Mouse (Mus musculus): ENCODE measurements at regions not wholly inside any gene's neighbourhood (a gene's known extent, or its start where the extent isn't known, plus 50 kb on each side); places are given as distances from the start of the nearest gene placed in this dataset.

DNA sequence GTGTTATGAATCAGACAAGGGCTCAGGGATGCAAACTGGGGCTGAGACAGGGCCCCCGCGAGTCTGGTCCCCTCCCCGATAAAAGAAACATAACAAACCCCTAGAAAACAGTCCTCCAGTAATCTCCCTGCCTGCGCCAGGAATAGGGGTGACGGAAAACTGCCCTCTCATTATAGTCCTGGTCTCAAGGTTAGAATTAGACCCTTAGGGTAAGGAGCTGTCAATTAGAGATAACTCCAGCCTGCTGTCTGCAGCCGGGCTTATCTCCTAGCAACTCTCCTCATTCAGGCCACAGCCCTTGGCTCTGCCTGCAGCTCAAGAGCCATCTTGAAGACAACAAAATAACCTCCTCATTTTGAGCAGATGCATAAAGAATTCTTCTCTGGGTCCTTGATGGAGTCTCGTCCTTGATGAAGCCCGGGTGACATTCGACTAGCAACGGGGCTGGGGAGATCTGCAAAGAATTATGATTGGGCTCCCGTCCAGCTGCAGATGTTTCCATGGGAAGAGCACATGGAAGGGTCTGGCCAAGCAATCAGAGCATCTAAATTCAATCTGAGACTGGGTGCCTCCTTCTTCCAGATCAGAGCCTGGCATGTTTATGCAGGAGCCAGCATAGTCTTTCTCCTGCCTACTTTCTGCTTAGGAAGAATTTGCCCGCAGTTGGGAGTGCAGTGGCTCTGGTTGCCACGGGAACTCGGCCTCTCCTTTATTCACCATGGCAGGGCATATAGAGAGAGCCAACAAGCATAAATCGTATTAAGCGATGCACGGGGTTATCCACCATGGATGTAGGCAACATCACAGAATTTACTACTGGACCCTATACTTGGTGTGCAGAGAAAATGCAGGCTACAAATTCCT lies 281.2 kb downstream of the Sox11 start:
- peak; percentile 8 for DNase-seq (ENCODE audit: low spot score)

- peak; percentile 23 for DNase-seq (ENCODE audit: low spot score)
These were observed 282.5 kb downstream of the Sox11 start for GRCm38 (mm10) chr12:27059885-27060284.

DNA sequence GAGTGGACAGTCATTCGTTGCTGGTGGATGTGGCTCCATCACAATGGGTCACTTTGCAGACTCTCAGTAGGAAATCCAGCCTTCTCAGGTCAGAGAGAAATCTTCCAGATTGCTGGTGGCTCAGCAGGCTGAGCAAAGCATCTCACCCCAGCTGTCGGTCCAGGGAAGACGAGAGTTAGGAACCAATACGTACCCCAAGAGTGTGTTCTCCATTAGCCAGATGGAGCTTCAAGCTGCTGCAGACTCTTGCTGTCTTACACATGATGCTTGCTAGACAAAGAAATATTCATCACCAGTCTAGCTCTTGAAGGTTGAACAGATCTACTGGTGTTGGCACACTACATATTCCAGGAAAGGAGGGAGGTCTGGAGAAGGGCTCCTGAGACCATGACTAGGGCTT lies 288.0 kb downstream of the Sox11 start:
- no peak for DNase-seq (ENCODE audit: low spot score)

DNA sequence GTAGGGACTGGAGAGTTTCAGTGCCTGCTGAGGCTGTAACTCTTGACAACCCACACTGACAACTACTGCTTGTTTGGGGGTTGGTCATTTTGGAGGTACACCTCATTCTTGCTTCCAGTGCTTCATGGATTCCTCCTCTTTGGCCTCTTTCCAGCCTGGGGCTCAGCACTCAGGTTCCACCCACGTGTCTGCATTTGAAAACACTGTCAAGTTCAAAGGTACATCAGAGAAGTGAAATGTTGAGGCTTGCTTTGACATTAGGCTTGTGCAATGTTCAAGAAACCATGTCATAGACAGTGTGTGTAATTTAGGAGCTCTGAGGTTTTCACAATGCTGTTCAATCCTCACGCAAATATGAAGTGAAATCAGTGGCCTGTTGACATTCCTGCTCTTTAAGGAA lies 304.5 kb downstream of the Sox11 start:
- no peak for DNase-seq (ENCODE audit: low spot score)

GRCm38 (mm10) chr12:27019751-27020150 lies 322.6 kb downstream of the Sox11 start:
- no peak for DNase-seq (ENCODE audit: low spot score)

GRCm38 (mm10) chr12:27018366-27018765 lies 324.0 kb downstream of the Sox11 start:
- DNase-seq (ENCODE audit: low spot score), result no peak

DNA sequence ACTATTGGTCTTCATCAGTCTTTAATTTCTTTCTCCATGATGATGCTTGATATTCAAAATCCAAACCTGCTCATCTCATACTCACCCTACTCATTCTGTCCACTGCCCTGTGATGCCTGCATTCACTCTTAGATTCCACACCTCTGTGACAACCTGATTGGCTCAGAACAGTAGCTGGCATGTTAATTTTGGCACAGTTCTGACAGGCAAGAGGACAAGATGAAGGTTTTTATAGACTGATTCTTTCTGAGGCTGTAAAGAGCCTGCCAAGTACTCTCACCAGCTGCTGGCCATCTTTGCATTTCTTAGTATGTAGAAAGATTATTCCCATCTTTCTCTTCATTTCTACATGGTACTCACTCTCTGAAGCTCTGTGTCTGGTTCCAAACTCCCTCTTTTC lies 343.1 kb downstream of the Sox11 start:
- no peak for DNase-seq (ENCODE audit: low spot score)

- DNase-seq (ENCODE audit: low spot score), result no peak
These were observed 365.9 kb downstream of the Sox11 start for GRCm38 (mm10) chr12:26976284-26977065.

DNA sequence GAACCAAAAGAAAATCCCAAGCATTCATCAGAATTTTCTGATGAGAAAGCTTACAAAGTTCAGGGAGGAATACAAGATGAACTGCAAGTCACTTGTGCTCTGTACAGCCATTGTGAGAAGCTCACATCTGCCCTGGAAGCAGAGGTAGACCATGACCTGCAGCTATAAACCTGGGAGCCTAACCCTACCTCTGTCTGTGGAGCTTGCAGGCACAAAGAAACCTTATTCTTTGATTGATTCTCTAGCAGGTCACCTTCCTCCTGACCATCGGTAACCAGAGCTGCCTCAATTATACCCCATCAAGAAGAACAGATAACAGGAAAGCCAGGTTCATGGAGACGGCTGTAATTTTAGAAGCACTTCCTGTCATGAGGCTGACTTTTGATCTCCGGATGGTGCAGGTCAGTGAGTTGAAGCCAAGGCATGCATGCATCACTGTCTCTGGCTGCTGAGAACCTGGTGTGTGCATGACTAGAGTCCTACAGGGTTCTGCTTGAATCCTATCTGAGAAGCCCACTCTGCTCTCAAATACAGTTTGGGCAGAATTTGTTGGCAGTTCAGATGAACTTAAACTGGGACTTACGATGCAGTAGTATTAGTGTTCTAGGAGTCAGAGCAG lies 369.8 kb downstream of the Sox11 start:
- DNase-seq (ENCODE audit: low spot score), result no peak

GRCm38 (mm10) chr12:26967018-26967737 lies 375.2 kb downstream of the Sox11 start:
- DNase-seq (ENCODE audit: low spot score), result no peak

DNA sequence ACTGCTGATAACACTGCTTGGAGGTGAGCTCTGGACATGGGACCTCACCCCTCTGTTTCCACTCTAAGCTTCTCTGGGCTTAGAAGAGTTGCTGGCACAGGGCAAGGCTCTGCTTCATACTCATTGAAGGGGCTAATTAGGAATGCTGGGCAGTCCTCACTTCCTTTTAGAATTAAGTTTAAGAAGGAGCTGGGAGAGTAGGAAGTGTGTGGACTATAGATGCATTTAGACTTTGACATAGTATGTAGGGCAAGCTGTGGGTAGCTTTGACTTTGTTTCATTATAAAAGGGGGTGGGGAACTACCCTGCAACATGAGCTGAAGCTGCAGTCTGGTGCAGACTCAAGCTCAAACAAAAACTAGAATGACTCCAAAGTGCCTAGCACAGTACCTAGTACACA lies 378.5 kb downstream of the Sox11 start:
- no peak for DNase-seq (ENCODE audit: low spot score)

DNA sequence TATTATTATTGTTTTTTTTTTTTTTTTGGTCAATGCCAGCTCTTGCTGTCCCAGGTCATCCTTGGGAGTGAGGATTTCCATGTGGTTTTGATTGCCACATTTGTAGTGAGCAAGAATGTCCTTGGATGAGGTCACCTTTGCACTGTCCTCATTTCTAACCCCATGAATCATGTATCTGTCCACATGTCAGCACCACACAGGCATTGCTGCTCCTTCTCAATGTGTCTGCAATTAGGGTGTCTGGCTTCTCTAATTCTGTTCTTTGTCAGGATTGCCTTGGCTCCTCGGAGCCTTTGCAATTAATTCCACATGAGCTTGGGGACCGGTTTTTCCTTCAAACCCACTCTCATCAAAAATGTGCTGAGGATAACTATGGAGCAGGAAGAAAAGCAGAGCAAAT lies 402.5 kb downstream of the Sox11 start:
- DNase-seq (ENCODE audit: low spot score), result no peak

- no peak for DNase-seq (ENCODE audit: low spot score)
These were observed 404.5 kb downstream of the Sox11 start for GRCm38 (mm10) chr12:26937836-26938235.

GRCm38 (mm10) chr12:26936696-26937458 lies 405.5 kb downstream of the Sox11 start:
- DNase-seq (ENCODE audit: low spot score), result no peak

DNA sequence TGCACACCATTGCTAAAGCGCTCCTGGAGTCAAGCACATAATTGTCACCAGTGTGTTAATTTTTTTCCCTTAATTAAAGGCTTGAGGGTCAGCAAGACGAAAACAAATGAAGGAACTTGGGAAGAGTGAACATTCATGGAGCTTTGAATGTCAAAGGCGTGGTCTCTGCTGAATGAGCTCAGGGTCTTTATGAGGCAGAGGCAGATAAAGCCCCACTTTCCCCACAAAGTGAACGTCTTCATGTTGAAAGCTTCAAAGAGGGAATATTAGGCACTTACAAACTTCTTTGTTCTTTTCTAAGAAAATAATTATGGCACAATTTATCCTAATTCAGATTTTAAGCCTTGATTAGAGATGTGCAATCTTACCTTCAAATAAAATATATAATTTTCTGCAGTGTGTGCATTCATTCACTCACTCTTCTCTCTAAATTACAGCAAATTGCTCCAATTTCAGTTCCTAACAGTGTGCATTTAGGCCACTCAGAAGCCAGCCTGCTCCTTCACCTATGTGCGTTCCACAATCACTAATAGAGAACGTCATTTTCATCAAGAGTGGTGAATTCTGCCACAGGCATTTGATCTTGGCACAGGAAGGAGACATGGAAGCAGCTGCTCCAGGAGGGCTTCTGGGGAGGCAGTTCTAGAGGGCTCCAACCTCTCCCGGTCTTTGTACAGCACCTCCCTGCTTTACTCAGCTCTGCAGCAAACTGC lies 412.1 kb downstream of the Sox11 start:
- DNase-seq (ENCODE audit: low spot score), result no peak

- no peak for DNase-seq (ENCODE audit: low spot score)
These were observed 436.2 kb downstream of the Sox11 start for GRCm38 (mm10) chr12:26906126-26906525.

DNA sequence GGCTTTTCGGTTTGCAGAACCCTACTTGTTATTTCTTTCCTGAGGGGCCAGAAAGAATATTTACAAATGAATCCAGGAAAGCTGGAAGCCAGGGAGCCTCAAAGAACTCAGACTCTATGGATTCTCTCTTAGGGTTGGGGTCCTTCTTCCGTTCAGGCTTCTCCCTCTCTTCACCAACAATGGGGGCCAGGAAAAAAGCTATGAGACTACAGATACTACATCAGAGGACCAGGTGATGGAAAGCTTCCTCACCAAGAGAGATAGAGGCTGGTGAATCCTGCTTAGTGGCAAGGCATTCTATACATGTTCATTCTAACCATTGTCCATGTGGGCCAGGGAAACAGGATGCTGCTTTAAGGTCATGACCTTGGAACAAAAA lies 434.9 kb downstream of the Cmpk2 start:
- no peak for DNase-seq (ENCODE audit: low spot score)

DNA sequence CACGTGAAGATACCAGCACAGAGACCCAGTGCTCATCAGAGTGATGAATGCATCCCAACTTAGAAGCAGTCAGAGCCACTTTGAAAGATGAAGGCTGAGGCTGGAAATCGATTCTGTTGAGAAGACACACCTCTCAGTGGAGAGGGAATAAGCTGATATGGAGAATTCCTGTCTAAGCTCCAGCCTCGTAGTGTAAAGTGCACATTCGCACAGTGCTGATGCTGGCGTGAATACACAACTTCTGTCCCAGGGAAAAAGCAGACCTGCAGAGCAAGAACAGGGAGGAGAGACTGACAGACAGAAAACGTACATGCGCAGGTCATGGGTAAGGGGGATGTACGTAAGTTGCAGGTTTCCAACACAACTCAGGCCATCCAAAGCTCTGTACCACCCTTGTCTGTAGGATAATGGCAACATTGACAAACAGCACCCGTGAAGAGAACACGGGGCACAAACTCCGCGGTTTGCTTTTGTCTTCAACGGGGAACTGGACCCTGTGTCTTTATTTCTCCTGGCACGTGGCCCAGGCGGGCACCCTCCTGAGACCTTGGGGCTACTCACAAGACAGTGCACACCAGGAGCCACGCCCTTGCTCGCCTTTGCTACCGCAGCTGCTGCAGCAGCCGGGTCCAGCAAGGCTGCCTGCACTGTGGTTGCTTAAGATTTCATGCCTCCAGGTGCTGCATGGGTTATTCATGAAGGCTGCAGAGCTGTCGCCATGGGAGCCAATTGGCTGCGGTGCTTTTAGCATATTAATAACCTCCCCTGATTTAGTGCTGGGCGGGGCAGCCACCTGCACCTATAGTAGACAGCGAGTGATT lies 434.3 kb downstream of the Cmpk2 start:
- peak; percentile 6 for DNase-seq (ENCODE audit: low spot score)

GRCm38 (mm10) chr12:26891190-26891589 lies 422.2 kb downstream of the Cmpk2 start:
- DNase-seq (ENCODE audit: low spot score), result no peak

GRCm38 (mm10) chr12:26886635-26887014 lies 417.6 kb downstream of the Cmpk2 start:
- DNase-seq (ENCODE audit: low spot score), result no peak
